Mouse (Mus musculus) heart, postnatal 25 days (tissue): ENCODE data around the gene Cxcl13. TPM values are rescaled to one million over a fixed set of nuclear protein-coding genes. Genes with fewer than 3 reads are reported as not detected.

Source experiments
- DNase-seq: peaks from one replicate; pipeline ENCODE4 v3.0.0; 2022; ENCODE audit warnings: low spot score
- intact Hi-C: fragments of 180-260 bp; cut with DNase I; formaldehyde crosslinking; loops from one replicate; pipeline ENCODE4 v1.15.1; 2025
- total RNA-seq, 2 experiments: library from RNA; stranded (reverse); gene quantifications; 2 replicates each; pipeline ENCODE4 v1.2.3; 2021

Gene Cxcl13
- total RNA-seq, 2 experiments from 2014 or later, result 0.29 to 1.6 TPM

GRCm38 (mm10) chr5:95976299-95976698 is 19.5 kb downstream of the Cxcl13 start:
- no peak for DNase-seq
- intact Hi-C loops, result loop anchor here (10.0 kb wide), 1 partner anchor 239 kb away; no protein-coding TSS in a partner anchor

GRCm38 (mm10) chr5:95983797-95984486 is 27.2 kb downstream of the Cxcl13 start:
- DNase-seq, result no peak
- intact Hi-C loops, result no loop called here

- no peak for DNase-seq
- intact Hi-C loops, result no loop called here
These were observed 34.9 kb downstream of the Cxcl13 start for GRCm38 (mm10) chr5:95991339-95992292.

- no peak for DNase-seq
- intact Hi-C loops, result no loop called here
These were observed 40.5 kb downstream of the Cxcl13 start for GRCm38 (mm10) chr5:95997276-95997675.

GRCm38 (mm10) chr5:96003348-96003747 is 46.6 kb downstream of the Cxcl13 start:
- intact Hi-C loops, result no loop called here
- no peak for DNase-seq

GRCm38 (mm10) chr5:96008274-96008842 is 51.6 kb downstream of the Cxcl13 start:
- intact Hi-C loops, result no loop called here
- DNase-seq, result no peak

GRCm38 (mm10) chr5:96009076-96009475 is 52.3 kb downstream of the Cxcl13 start:
- intact Hi-C loops, result no loop called here

More at GRCm38 (mm10) chr5:96009076-96009475, 52.3 kb downstream of the Cxcl13 start:
- DNase-seq, result no peak

Other genes starting within 250 kb of the Cxcl13 start
- not detected for gene Gm7978, start 220.8 kb upstream of the Cxcl13 start, total RNA-seq
- gene Gm7982, start 214.9 kb upstream of the Cxcl13 start, total RNA-seq, result not detected
- gene E330014E10Rik, start 181.0 kb upstream of the Cxcl13 start, total RNA-seq, result not detected
- 10 to 100 TPM; 59.6 to 75.5 TPM for gene Cnot6l, start 207.2 kb downstream of the Cxcl13 start, total RNA-seq